Mouse (Mus musculus): ENCODE measurements around the gene Hist1h3e.
A peak's percentile ranks its signal among the peaks of the same experiment; 100 is the strongest.

The Hist1h3e gene

GRCm38 (mm10) chr13:23536076-23536822, 25.9 kb downstream of the Hist1h3e start:
- DNase-seq, result peak; percentile 50

- peak; percentile 96 for DNase-seq
These were observed 26.8 kb downstream of the Hist1h3e start, which contains the start of gene Hist1h3g for GRCm38 (mm10) chr13:23535137-23536075. TSS of gene Hist1h3g (plus strand) at chr13:23535422.

- no peak for DNase-seq
These were observed 27.6 kb downstream of the Hist1h3e start for GRCm38 (mm10) chr13:23534368-23535131.

- peak; percentile 94 for DNase-seq
These were observed 28.4 kb downstream of the Hist1h3e start, which contains the start of gene Hist1h2af for GRCm38 (mm10) chr13:23533560-23534367. TSS of gene Hist1h2af (plus strand) at chr13:23533906.

- peak; percentile 46 for DNase-seq
These were observed 29.7 kb downstream of the Hist1h3e start for GRCm38 (mm10) chr13:23532262-23533075.

- DNase-seq, result peak; percentile 99
These were observed 31.0 kb downstream of the Hist1h3e start, which contains the start of gene Hist1h4h for GRCm38 (mm10) chr13:23530901-23531875. TSS of gene Hist1h4h (plus strand) at chr13:23531050.

GRCm38 (mm10) chr13:23530181-23530900, 31.8 kb downstream of the Hist1h3e start:
- peak; percentile 70 for DNase-seq

GRCm38 (mm10) chr13:23529480-23530165, 32.5 kb downstream of the Hist1h3e start:
- DNase-seq, result no peak

GRCm38 (mm10) chr13:23529005-23529404, 33.2 kb downstream of the Hist1h3e start:
- DNase-seq, result no peak

- DNase-seq, result peak; percentile 93
These were observed 35.9 kb downstream of the Hist1h3e start for GRCm38 (mm10) chr13:23526312-23526711.

- peak; percentile 70 for DNase-seq
These were observed 36.3 kb downstream of the Hist1h3e start for GRCm38 (mm10) chr13:23525901-23526300.

GRCm38 (mm10) chr13:23524654-23525053, 37.5 kb downstream of the Hist1h3e start:
- peak; percentile 85 for DNase-seq

- DNase-seq, result no peak
These were observed 38.2 kb downstream of the Hist1h3e start for GRCm38 (mm10) chr13:23523976-23524375.

GRCm38 (mm10) chr13:23521703-23522102, 40.5 kb downstream of the Hist1h3e start:
- peak; percentile 84 for DNase-seq

- peak; percentile 83 for DNase-seq
These were observed 42.8 kb downstream of the Hist1h3e start for GRCm38 (mm10) chr13:23519416-23519815.

- peak; percentile 88 for DNase-seq
These were observed 43.3 kb downstream of the Hist1h3e start for GRCm38 (mm10) chr13:23518885-23519284.

- DNase-seq, result no peak
These were observed 43.9 kb downstream of the Hist1h3e start for GRCm38 (mm10) chr13:23518295-23518603.

- DNase-seq, result peak; percentile 85
These were observed 44.4 kb downstream of the Hist1h3e start for GRCm38 (mm10) chr13:23517603-23518294.

All from embryo, embryonic 11 days (tissue).